Mouse (Mus musculus): ENCODE results near the gene Grin1. TPM values are rescaled to one million over a fixed set of nuclear protein-coding genes. Genes with fewer than 3 reads are reported as not detected.
A peak's percentile ranks its signal among the peaks of the same experiment; 100 is the strongest.

The Grin1 gene
- total RNA-seq, 2 experiments from 2014 or later: 15.0 to 15.2 TPM

DNA sequence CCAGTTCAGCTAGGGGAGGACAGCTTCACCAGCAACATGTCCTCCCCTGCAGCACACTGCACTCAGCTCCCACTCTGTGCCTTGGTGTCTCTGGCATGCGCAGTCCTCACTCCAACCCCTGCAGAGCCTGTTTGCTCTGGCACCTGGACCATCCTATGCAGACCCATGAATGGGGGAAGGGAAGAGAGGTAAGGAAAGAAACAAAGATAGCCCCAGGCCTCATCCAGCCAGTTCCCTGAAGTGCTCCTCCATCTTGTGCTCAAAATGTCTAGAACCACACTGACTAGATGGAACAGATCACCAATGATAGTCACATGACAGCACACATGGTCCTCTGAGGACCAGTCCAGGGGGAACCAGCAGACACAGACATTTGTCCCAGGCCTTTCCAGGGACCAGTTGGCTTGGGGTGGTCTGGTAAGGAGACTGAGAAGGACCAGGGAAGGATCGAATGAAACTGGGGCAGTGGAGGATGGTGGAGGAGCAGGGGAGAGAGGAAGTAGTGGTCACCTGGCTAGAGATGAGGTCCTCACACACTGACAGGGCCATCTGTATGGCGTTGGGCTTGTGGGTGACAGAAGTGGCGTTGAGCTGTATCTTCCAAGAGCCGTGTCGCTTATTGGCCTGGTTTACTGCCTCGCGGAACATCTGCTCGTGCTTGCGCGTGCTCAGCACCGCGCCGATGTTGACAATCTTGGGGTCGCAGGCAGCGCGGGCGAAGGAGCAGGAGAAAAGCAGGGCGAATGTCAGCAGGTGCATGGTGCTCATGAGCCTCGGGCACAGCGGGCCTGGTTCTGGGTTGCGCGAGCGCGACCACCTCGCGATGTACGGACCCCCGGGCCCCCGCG lies 644 bp downstream of the Grin1 start:
- DNase-seq (ENCODE audit: low spot score in 2 of 2): no peak

DNA sequence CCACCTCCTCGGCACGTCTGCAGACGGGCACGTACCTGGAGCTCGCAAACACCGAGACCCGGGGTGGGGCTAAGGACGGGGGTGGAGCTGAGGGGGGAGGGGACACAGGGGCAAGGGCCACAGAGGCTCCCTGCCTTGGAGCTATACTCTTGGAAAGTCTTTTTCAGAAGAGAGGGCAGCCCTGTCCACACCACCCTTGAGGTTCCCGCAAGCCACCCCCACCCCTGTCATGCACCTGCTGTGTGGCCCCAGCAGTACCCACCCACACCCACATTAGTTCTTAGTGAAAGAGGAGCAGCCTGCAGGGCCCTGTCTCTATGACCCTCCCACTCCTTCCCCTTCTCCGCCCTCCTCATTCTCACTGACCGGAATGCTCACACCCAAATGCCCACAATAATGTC lies 7.5 kb downstream of the Grin1 start:
- DNase-seq (ENCODE audit: low spot score in 2 of 2): no peak

DNA sequence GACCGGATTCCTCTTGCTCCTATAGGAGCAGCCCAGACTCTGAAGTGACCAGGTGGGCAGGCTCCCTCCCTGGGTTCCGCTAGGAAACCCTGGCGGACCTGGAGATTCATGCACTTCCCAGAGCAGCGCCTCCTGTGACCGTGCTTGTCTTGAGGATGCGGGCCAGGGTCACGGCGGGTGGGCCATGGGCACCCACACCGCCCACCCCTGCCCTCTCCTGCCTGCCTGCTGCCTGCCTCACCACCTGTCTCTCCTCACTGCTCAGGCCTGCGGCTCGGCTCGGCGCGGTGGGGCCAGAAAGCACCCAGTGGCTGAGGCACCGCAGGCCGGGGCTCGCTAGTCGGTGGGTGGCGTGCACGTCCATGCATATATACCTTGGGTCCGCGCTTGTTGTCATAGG lies 8.0 kb downstream of the Grin1 start:
- DNase-seq (ENCODE audit: low spot score in 2 of 2): no peak

DNA sequence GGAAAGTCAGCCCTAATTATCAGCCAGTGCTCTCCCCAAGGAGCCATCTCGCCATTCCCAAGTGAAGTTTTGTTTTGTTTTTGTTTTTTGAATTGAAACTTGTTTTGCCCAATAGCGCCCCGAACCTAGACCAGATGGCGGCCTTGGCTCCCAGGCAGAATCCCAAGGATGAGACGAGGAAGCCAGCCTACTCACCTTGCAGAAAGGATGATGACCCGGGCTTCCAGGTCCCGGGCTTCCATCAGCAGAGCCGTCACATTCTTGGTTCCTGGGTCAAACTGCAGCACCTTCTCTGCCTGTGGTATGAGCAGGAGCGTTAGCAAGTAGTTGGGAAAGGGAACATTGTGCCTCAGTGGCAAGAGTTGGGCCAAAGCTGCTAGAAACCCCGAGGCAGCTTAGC lies 8.8 kb downstream of the Grin1 start:
- DNase-seq (ENCODE audit: low spot score in 2 of 2): no peak

DNA sequence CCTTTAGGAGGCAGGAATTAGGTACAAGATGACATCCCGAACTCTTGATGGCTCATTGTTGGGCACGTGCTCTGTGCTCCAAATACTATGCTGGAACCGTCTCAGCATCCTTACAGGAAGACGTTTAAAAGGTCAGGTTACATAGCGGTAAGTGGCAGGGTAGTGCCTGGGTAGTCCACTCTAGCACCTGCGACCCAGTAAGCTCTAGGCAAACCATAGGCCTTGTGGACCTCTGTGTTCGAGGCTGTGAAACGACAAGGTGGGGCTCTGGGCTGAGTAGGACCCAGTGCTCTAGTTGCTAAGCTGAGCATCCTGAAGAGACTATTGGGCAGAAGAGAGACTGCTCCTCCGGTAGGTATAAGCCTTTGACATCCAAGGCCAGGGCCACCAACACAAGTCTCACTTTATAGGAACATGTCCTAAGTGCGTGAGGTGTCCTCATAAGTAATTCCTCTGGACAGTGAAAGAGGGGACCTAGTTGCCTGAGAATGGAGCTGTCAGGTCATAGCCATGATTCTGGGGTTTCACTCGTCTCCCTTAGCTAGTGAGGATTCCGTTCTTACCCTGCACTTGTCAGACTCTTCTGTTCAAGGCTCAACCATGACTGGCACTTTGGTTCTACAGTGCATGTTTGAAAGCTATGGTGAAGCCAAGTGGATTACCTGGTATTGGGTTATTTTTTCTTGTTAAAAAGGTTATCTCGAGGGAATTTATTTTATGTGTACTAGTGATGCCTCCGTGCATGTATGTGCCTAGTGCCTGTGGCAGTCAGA lies 13.2 kb downstream of the Grin1 start:
- DNase-seq (ENCODE audit: low spot score in 2 of 2): no peak

DNA sequence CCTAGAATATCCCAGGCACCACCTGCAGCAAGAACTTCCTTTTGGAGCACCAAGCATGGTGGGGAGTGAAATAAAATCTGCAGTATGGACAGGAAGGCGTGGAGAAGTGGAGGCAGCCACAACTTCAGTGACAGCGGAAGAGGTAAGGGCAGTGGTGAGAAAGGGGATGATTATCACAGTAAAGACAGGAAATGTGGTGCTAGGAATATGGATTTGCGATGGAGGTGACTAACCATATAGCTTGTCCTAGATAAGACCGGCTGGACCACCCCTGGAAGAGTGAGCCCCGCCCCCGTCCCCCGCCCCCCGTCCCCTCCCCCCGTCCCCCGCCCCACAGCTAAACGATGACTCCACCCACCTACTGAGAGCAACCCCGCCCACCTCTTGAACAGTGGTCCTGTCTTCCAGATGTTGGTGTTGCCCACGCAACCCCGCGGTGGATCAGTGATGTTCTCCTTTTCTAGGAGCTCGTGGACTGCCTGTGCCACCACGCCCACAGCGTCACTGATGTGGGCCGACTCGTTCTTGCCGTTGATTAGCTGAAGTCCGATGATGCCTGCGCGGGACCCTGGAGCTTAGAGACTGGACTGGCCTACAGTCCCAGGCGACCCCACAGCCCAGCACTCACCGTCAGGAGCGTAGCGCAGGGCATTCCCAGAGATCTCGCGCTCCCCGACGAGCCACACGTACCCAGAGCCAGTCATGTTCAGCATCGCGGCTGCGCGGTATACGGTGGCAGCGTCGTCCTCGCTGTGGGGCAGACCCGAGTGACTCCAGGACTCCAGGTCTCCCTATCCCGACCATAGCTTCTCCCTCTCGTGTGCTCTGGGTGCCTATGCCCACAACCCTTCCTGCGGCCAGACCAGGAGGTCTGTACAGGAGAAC lies 14.1 kb downstream of the Grin1 start:
- DNase-seq (ENCODE audit: low spot score in 2 of 2): no peak

DNA sequence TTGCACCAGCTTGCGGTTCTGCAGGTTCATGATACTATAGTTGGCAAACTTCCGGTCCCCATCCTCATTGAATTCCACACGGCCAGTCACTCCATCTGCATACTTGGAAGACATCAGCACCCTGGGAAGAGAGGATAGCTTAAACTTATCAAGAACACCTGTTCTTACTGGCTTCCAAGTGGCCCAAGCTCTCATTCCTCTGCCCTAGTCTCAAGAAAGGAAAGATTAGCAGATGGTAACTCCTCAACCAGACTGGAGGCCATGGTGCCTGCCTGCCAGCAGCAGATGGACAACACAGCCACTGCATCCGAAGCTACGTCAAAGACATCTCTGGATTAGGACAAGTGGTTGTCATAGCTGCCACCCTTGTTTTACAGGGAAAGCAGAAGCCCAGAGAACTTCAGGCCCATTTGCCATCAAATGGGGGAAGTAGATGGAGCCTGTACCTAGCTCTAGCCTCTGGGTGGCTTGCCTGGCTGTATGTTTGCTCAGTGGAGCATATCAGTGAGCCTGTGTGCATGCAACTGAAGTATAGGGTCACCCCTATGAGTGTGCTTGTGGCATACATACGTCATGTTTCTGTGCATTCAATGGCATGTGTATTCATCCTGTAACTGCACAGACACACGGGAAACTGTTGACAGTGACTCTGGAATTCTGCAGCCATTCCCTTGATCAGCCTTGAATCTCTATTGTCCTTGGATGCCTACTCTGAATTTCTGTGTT lies 14.9 kb downstream of the Grin1 start:
- DNase-seq (ENCODE audit: low spot score in 2 of 2): no peak

DNA sequence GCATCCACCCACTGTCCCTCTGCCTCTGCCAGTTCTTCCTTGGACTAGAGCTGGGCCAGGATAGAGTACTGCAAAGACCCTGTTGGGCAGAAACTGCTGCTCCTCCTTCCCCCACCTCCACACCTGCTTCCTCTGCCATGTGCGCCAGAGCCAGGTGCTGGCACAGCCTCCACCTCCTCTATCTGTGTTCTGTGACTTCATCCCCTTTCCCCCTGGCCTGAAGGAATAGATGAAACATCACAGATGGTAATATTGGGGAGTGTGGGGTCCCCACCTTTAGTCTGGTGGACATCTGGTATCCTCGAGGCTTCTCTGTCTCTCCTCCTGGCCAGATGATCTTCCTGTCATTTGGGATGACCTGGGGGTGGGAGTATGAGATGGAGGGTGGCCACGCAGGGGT lies 15.5 kb downstream of the Grin1 start:
- no peak for DNase-seq (ENCODE audit: low spot score in 2 of 2)

DNA sequence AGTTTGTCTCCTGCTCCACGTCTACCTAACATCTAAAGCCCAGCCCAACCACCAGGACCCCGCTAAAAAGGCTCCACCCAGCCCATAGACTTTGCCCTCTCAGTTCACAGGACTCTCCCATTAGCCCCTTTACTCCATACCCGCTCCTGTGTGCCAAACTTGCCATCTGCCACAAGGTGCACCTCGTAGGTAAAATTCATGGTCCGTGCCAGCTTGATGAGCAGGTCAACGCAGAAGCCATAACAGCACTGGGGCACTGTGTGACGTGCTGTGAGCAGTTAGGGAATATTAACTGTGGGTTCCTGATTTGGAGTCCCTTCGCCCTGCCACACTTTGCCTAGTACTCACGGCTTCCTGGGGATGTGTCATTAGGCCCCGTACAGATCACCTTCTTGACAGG lies 20.9 kb downstream of the Grin1 start:
- DNase-seq (ENCODE audit: low spot score in 2 of 2): no peak

DNA sequence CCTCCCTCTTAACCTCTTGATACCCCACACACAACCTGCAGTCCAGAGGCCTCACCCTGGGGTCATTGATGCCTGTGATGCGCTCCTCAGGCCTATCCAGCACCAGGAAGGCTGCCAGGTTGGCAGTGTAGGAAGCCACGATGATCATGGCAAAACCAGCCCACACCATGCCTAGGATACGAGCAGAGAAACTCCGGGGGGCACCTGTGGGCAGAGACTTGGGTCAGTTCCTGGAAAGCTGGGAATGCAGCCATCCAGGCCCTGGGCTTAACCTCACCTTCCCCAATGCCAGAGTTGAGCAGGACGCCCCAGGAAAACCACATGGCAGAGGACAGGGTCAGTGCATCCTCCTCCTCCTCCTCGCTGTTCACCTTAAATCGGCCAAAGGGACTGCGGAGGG lies 21.9 kb downstream of the Grin1 start:
- DNase-seq (ENCODE audit: low spot score in 2 of 2): no peak

DNA sequence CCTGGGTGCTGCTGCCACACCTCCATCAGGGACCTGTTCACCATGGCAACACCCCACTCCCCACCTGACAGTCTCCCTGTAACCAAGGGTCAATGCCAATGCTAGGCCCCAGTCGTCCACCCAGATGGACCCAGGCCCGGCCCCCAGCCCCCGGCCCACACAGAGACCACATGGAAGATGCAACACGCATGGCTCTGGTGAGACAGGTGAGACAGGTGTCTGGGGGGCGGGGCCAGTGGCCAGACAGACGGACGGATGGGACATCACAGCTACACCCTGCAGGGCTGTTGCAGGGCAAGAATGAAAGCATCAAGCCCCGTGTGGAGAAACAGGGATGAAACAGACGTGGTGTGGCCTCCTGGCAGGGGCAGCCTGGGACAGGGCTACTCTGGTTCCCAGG lies 25.3 kb downstream of the Grin1 start:
- DNase-seq (ENCODE audit: low spot score in 2 of 2): no peak

DNA sequence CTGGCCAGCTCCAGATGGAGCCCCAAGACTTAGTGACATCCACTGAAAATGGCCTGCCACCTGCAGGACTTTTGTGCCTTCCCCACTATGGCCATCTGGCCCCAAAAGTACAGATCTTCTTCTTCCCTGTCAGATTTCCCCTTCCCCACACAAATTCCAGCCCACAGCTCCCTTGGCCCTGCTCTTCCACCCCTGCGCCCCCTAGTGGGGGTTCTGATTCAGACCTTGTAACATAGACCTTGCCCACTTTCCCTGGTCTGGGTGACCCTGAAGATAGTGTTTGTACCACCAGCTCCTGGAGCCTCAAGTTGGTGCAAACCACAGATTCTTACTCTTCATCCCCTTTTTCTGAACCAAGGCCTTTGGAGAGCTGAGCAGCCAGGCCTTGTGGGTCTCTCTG lies 26.1 kb downstream of the Grin1 start:
- peak in 1 of 2 experiments; percentile 65 for DNase-seq (ENCODE audit: low spot score in 2 of 2)

DNA sequence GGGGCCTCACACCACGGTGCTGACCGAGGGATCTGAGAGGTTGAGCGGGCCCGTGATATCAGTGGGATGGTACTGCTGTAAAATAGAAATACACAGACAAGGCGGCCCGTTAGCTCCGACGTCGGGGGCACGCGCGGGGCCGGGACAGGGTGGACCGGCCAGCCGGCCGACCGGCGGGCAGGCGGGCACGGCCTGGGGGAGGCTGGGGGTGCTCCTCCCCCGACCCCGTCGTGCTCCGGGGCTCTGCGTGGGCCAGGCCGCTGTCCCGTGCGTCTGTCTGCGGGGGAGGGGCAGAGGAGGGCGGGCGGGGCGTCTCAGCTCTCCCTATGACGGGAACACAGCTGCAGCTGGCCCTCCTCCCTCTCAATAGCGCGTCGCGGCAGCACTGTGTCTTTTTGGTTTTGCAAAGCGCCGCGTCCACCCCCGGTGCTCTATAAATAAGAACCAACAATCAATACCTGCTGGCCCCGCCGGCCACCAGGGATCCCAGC lies 26.9 kb downstream of the Grin1 start:
- DNase-seq (ENCODE audit: low spot score in 2 of 2): no peak

DNA sequence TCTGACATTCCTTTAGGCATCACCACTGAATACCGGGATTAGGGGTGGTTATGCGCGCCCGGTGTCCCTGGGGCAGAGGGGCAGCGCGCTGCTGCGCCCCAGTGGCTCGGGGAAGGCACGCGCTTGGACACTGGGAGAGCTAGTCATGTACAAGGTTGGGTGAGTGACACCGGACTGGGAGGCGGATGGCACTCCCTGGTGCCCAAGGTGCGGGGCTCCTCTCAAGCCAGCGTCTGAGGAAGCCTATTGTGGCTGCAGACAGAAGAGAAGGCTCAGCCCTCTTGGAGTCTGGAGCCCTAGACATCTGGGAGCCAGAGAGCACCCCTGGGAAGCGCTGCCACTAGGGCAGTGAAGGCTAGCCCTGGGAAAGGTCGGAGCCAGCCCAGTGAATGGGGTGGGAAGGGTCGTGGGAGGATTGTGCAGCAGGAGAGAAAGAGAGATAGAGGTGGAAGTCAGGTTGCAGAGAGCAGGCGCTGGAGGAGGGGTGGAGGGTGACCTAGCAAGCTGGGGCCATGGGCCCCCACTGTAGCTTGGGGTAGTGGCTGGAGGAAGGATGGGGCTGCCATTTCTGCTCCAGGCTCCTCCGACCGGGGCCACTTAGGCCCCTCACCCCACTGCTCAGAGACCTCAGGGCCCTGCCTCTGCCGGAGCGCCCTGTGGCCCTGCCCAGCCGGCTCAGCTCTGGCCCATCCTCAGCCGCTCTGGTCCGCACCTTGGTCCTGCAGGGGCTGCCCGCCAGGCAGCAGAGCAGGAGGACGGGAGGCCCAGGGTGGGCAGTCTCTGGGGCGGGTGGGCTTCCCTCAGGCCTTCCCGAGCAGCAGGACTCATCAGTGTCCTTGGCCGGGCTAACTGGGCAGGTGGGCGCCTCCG lies 27.6 kb downstream of the Grin1 start:
- no peak for DNase-seq (ENCODE audit: low spot score in 2 of 2)

DNA sequence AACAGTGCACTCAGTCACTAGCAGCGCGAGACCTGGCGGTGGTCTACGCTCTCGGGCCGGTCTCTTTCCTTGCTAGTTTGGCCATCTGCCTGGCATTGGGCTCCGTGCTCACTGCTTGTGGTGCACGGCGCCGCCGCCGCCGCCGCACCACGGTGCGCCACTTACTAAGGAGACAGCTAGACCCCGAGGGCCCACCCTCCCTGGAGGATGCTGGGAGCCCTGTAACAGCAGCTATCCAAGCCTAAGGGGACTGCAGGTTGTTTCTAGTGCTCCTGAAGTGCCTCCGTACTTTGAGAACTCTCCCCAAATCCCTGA lies 28.2 kb downstream of the Grin1 start:
- no peak for DNase-seq (ENCODE audit: low spot score in 2 of 2)

DNA sequence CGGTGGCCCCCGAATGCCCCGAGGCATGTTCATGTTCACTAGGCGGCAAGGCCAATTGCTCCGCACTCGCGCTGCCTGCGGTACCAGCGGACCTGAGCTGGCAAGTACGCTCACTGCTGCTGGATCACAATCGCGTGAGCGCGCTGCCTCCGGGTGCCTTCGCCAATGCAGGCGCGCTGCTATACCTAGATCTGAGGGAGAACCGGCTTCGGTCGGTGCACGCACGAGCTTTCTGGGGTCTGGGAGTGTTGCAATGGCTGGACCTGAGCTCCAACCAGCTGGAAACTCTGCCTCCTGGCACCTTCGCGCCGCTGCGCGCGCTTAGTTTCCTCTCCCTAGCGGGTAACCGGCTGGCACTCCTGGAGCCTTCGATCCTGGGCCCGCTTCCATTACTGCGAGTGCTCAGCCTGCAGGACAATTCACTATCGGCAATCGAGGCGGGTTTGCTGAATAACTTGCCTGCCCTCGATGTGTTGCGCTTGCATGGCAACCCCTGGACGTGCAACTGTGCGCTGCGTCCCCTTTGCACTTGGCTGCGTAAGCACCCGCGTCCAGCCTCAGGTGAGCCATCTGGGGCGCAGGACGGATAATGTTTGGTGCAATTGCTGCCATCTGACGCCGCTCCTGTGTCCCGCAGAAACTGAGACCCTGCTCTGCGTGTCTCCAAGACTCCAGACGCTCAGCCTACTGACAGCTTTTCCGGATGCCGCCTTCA lies 28.7 kb downstream of the Grin1 start:
- no peak for DNase-seq (ENCODE audit: low spot score in 2 of 2)

DNA sequence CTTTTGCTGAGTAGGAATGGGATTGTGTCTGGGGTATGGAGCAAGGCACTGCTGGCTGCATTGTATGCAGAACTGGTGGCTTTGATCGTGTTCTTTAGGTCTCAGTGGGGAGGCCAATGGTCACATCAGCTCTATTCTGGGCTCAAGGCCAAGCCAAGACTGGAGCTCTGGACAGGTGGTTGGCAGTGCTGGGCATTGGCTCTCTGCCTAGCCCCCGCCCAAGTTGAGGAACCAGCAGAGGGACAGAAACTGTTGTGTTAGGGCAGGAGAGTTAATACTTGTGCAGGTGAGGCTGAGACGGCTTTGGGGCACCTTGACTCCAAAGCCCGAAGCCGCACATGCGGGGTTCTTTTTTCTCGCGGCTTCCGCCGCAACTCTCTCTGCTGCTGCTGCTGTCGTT lies 29.3 kb downstream of the Grin1 start, which contains the start of gene Lrrc26:
Gene Lrrc26 (plus strand): TSS at position 265 of the 400 bp plus-strand sequence.
- no peak for DNase-seq (ENCODE audit: low spot score in 2 of 2)

DNA sequence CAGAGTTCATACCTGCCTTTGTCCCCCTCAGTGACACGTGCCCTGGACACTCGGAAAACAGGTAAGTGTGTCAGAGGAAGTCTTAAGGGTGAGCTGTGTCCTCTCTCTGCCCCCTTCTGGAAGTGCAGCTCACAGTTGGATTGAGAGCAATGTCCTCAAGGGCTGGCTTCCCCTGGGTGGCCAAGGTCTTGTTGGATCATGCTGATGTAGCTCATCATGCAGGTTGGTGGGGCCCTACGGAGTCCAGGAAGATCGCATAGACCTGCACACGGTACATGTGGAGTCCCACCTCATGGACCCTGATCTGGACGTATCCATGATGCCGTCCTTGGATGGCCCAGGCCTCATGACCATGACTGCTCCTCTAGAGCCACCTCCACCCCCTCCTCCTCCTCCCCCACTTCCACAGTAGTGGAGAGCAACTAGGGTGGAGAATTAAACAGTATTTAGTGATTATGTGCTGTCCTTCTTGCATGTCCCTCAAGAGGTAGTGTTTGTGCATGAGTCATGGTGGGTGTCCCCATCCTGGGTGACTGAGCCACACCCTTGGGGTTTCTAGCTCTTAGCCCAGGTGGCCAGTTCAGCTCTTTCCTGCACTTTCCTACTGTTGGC lies 30.1 kb downstream of the Grin1 start:
- DNase-seq (ENCODE audit: low spot score in 2 of 2): no peak
